Mouse (Mus musculus) embryonic facial prominence, embryonic 14.5 days (tissue): Measurements from ENCODE around the gene Syt1. TPM values are rescaled to one million over a fixed set of nuclear protein-coding genes. Genes with fewer than 3 reads are reported as not detected.

Experiments
- ATAC-seq: fragments of 200-750 bp; cut with Nextera tagmentation; 2 replicates; pipeline ENCODE4 v1.8.0; 2017; ENCODE audit warnings: low read depth, moderate number of reproducible peaks, moderate TSS enrichment
- DNase-seq: peaks from one replicate; pipeline ENCODE4 v3.0.0-alpha.2; 2015; ENCODE audit warnings: low spot score
- H3K27ac ChIP-seq: fragments of 300-500 bp; sonication (generic); replicated peaks from 2 replicates; pipeline ENCODE4 v1.5.1; 2014; ENCODE audit warnings: low read depth, mild to moderate bottlenecking, low read length, moderate library complexity
- H3K27me3 ChIP-seq: fragments of 300-500 bp; sonication (generic); replicated peaks from 2 replicates; pipeline ENCODE4 v1.6.1; 2014; ENCODE audit warnings: low read length; ENCODE audit not compliant: control insufficient read depth, insufficient read depth
- H3K36me3 ChIP-seq: fragments of 300-500 bp; sonication (generic); 2 replicates; pipeline ENCODE4 v1.6.1; 2014; ENCODE audit warnings: low read length, mixed read lengths; ENCODE audit not compliant: control insufficient read depth, insufficient read depth
- H3K4me1 ChIP-seq: fragments of 300-500 bp; sonication (generic); 2 replicates; pipeline ENCODE4 v1.6.1; 2014; ENCODE audit warnings: antibody characterized with exemption, low read length; ENCODE audit not compliant: control insufficient read depth, insufficient read depth
- H3K4me2 ChIP-seq: fragments of 300-500 bp; sonication (generic); 2 replicates; pipeline ENCODE4 v1.6.1; 2014; ENCODE audit warnings: low read depth, mild to moderate bottlenecking, low read length, moderate library complexity, mixed read lengths
- H3K4me3 ChIP-seq: fragments of 300-500 bp; sonication (generic); 2 replicates; pipeline ENCODE4 v1.5.1; 2014; ENCODE audit warnings: low read depth, mild to moderate bottlenecking, low read length
- H3K9ac ChIP-seq: fragments of 300-500 bp; sonication (generic); 2 replicates; pipeline ENCODE4 v1.6.1; 2014; ENCODE audit warnings: low read depth, mild to moderate bottlenecking, low read length, moderate library complexity, mixed read lengths
- H3K9me3 ChIP-seq: fragments of 300-500 bp; sonication (generic); 2 replicates; pipeline ENCODE4 v1.6.1; 2016; ENCODE audit warnings: low read length; ENCODE audit not compliant: control insufficient read depth
- WGBS: fragments of 180-500 bp; shearing (Covaris S2); extraction: QIAGEN DNeasy Blood & Tissue Kit; methylation state at CpG from one replicate; pipeline ENCODE4 v1.1.7; 2014; 5-methylcytosine and 5-hydroxymethylcytosine counted together
- polyA plus RNA-seq: library from polyadenylated mRNA; unstranded; fragments of >200 nt; fragmentation: Nextera tagmentation; extraction: Ambion mirVana; gene quantifications from 2 replicates; pipeline ENCODE4 v1.2.1, GENCODE M21; 2014

The Syt1 gene
- polyA plus RNA-seq, 1 experiment from 2014 or later, result 6.2 TPM

DNA sequence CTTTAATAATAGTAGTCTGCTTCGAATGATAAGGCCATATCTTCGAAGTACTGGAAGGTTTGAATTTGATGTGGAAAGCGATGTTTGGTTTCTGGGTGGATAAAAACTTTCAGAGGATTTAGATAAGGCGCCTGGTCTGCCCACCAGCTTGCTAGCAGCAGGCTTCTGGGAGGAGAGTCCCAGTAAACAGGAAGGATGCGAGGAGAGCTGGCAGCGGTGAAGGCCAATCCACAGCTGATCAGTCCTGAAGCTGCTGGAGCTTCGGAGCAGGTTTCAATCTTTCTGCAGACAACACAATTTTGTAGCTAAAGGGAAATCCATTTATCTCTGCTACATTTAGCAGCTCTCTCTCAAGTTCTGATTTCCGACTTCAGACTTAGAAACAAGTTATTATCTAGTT lies 358.7 kb downstream of the Syt1 start:
- Histone ChIP-seq H3K4me2 (no peak overlapping the region), H3K36me3 (no peaks in the 10 kb centered on the region), H3K9ac (no peak overlapping the region), H3K9me3 (no peaks in the 10 kb centered on the region), H3K27ac (no peak overlapping the region), H3K4me1 (no peaks in the 10 kb centered on the region), H3K27me3 (no peaks in the 10 kb centered on the region), H3K4me3 (no peak overlapping the region)
- WGBS, result 79% methylated on average over 8 of the region's 8 CpGs
- ATAC-seq (no peak), DNase-seq (no peak)

DNA sequence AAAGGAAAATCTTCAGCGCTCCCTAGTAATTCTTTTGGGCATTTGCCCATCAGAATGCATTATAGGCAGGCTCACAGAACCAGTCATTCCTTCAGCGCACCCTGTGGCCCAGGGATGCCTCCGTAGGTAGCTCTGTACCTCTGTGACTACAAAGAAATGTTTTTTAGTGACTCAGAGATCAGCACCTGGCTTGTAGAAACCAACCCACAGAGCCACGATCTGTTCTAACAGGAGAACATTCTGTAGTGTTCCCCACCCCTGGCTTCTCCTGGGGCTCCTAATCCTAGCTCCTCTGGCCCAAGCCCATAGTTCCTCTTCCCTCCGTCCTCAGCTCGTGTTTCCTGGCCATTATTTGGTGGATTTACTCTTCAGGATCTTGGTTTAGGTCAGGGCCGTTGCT lies 361.6 kb downstream of the Syt1 start:
- no peaks in the 10 kb centered on the region for H3K27me3 ChIP-seq
- H3K9me3 ChIP-seq, result no peaks in the 10 kb centered on the region
- no peak for ATAC-seq
- no peak overlapping the region for H3K27ac ChIP-seq
- H3K9ac ChIP-seq, result no peak overlapping the region
- H3K4me2 ChIP-seq, result no peak overlapping the region
- DNase-seq, result no peak
- H3K36me3 ChIP-seq, result no peaks in the 10 kb centered on the region
- no peak overlapping the region for H3K4me3 ChIP-seq
- WGBS, result 58% methylated on average over 7 of the region's 7 CpGs
- H3K4me1 ChIP-seq, result no peaks in the 10 kb centered on the region

DNA sequence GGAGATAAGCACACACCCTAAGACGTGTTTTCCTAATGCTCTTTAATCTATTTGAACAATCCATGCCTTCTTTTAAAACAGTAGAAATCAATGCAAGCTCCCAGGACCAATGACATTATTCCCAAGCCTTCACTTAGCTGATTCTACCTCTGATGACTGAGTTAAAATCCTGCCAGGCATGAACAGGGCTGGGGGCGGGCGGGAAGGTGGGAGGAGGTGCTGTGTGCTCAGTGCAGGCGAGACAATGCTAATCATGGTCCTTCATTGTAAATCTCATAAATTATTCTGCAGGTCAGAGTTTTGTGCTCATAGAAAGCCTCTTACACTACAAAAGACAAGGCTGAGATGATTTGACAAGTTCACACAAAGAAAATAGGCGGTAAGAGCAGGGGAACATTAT lies 366.9 kb downstream of the Syt1 start:
- Histone ChIP-seq H3K4me1 (no peaks in the 10 kb centered on the region), H3K36me3 (no peaks in the 10 kb centered on the region), H3K27me3 (no peaks in the 10 kb centered on the region), H3K9me3 (no peaks in the 10 kb centered on the region), H3K4me3 (no peak overlapping the region), H3K9ac (no peak overlapping the region), H3K4me2 (no peak overlapping the region), H3K27ac (no peak overlapping the region)
- WGBS, result 68% methylated on average over 5 of the region's 5 CpGs
- ATAC-seq (no peak), DNase-seq (no peak)

DNA sequence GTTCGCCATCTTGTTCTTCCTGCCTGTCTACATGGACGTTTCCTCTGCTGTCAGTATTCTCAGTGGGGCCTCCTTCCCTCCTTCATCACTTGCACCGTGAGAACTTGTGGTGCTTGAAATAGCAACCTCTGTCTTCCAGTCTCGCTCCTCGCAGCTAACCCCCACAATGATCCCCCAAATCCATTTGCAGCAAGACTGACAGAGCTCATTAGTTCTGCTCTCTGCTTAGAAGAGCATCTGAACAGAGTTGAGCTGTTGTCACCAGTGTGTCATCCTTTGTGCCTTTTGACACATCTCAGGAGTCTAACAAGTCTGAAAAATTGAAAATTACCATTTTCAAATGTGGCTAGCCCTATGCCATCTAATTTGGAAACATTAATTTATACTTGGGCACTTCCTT lies 372.7 kb downstream of the Syt1 start:
- Histone ChIP-seq H3K27ac (no peak overlapping the region), H3K4me1 (no peaks in the 10 kb centered on the region), H3K4me2 (no peak overlapping the region), H3K9me3 (no peaks in the 10 kb centered on the region), H3K4me3 (no peak overlapping the region), H3K36me3 (no peaks in the 10 kb centered on the region), H3K27me3 (no peaks in the 10 kb centered on the region), H3K9ac (no peak overlapping the region)
- WGBS, result 55% methylated on average over 5 of the region's 5 CpGs
- DNase-seq (no peak), ATAC-seq (no peak)

GRCm38 (mm10) chr10:108636086-108636485 lies 374.7 kb downstream of the Syt1 start:
- Histone ChIP-seq H3K27me3 (no peaks in the 10 kb centered on the region), H3K9ac (no peak overlapping the region), H3K27ac (no peak overlapping the region), H3K9me3 (no peaks in the 10 kb centered on the region), H3K4me3 (no peak overlapping the region), H3K4me1 (no peaks in the 10 kb centered on the region), H3K4me2 (no peak overlapping the region), H3K36me3 (no peaks in the 10 kb centered on the region)
- ATAC-seq (no peak), DNase-seq (no peak)
- 76% methylated on average over 7 of the region's 7 CpGs for WGBS

DNA sequence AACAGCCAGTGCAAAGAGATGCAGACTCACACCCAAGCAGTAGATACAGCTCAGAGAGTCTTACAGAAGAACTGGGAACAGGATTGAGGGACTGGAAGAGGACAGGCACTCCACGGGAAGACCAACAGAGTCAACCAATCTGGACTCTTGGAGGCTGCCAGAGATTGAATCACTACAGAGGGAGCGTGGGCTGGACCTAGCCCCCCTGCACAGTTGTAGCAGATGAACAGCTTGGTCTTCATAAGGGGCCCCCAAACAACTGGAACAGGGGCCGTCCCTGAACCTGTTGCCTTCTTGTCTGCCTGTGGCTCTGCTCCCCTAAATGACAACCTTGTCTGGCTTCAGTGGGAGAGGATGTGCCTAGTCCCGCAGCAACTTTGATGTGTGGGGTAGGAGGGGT lies 375.2 kb downstream of the Syt1 start:
- Histone ChIP-seq H3K36me3 (no peaks in the 10 kb centered on the region), H3K27ac (no peak overlapping the region), H3K9me3 (no peaks in the 10 kb centered on the region), H3K27me3 (no peaks in the 10 kb centered on the region), H3K9ac (no peak overlapping the region), H3K4me2 (no peak overlapping the region), H3K4me3 (no peak overlapping the region), H3K4me1 (no peaks in the 10 kb centered on the region)
- 73% methylated on average over 4 of the region's 4 CpGs for WGBS
- ATAC-seq, result no peak
- no peak for DNase-seq

DNA sequence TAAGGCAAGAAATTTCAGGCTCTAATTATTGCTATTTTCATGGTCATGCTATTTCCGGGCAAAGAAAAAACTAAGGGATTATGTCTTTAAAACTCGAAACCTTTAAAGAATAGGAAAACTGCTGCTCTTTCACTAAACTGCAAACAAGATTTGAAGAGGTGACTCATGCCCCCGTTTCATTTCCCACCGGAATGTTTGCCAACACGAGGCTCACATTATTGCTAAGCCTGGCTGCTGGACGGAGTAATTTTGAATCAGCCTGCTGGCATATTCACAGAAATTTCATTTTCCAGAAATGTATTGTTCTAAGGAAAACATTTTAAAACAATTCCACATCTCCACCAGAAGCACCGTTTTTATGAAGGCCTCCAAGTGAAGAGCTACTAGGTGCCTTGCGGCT lies 379.9 kb downstream of the Syt1 start:
- Histone ChIP-seq H3K4me3 (no peak overlapping the region), H3K9ac (no peak overlapping the region), H3K27ac (no peak overlapping the region), H3K36me3 (no peaks in the 10 kb centered on the region), H3K9me3 (no peaks in the 10 kb centered on the region), H3K4me2 (no peak overlapping the region), H3K27me3 (no peaks in the 10 kb centered on the region), H3K4me1 (no peaks in the 10 kb centered on the region)
- no peak for DNase-seq
- 75% methylated on average over 8 of the region's 8 CpGs for WGBS
- ATAC-seq, result no peak

DNA sequence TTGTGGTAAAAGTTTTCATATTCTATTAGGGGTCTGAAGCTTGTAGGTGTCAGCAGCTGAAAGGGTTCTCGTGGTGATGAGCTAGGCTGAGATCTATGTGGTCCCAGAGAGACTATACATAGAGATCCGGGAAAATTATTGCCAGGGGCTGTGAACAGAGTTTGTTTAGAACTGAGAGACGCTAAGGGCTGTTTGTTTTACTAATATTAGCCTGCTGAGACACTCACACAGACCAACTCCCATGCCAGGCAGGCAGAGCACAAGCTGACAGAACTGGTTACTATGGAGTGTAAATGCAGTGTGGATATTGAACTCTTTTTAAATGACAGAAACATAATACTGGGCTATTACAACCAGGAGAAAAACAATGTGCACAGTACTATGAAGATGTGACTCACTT lies 384.4 kb downstream of the Syt1 start:
- no peaks in the 10 kb centered on the region for H3K4me1 ChIP-seq
- H3K4me2 ChIP-seq, result no peak overlapping the region
- H3K27ac ChIP-seq, result no peak overlapping the region
- H3K9me3 ChIP-seq, result no peaks in the 10 kb centered on the region
- H3K4me3 ChIP-seq, result no peak overlapping the region
- no peaks in the 10 kb centered on the region for H3K27me3 ChIP-seq
- 36% methylated on average over 3 of the region's 3 CpGs for WGBS
- H3K9ac ChIP-seq, result no peak overlapping the region
- DNase-seq (no peak), ATAC-seq (no peak)
- H3K36me3 ChIP-seq, result no peaks in the 10 kb centered on the region

DNA sequence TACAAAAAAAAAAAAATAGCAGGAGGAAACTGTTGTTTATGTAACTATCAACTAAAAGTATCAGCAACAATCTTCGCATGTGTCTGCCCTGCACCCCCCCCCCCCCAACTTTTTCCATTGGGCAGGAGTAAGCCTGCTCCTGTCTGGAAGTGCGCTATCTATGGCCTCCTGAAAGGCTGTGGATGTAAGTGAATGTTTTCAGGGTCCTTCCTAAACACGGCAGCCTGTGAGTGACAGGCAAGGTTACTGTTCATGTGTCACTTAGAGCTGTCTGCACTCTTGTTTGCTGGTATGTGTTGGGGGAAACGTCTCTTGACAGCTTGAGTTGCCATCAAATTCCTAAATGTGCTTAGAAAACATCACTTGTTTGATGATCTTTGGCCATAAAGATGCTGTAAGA lies 387.8 kb downstream of the Syt1 start:
- WGBS, result 63% methylated on average over 4 of the region's 4 CpGs
- ATAC-seq (no peak), DNase-seq (no peak)
- Histone ChIP-seq H3K27me3 (no peaks in the 10 kb centered on the region), H3K27ac (no peak overlapping the region), H3K4me3 (no peak overlapping the region), H3K9me3 (no peaks in the 10 kb centered on the region), H3K36me3 (no peaks in the 10 kb centered on the region), H3K9ac (no peak overlapping the region), H3K4me2 (no peak overlapping the region), H3K4me1 (no peaks in the 10 kb centered on the region)
